Mouse (Mus musculus) frontal cortex, postnatal 14 days (tissue): Measurements from ENCODE around the gene Sdha.

Source experiments
- DNase-seq, 2 experiments: peaks; one replicate each; pipeline ENCODE4 v3.0.0; 2022; ENCODE audit warnings: low spot score in 2 of 2

Sdha gene

GRCm38 (mm10) chr13:74349566-74350434 is at the start of gene Sdha, which contains the start of gene Ccdc127:
TSS of gene Sdha (minus strand) at chr13:74350280.
TSS of gene Ccdc127 (plus strand) at chr13:74350309.
- peak; percentile 91 to 93 for DNase-seq

- DNase-seq, result no peak
Measured at GRCm38 (mm10) chr13:74399298-74399839, 49.3 kb upstream of the Sdha start, which contains the start of gene Ftl1-ps1. TSS of gene Ftl1-ps1 (plus strand) at chr13:74399694.

- DNase-seq, result no peak
Measured at GRCm38 (mm10) chr13:74391156-74391555, 41.1 kb upstream of the Sdha start.

- peak; percentile 60 to 71 for DNase-seq
Measured at GRCm38 (mm10) chr13:74390371-74390990, 40.4 kb upstream of the Sdha start, which contains the start of gene Zfp72. TSS of gene Zfp72 (minus strand) at chr13:74390836.

GRCm38 (mm10) chr13:74389730-74390129 is 39.6 kb upstream of the Sdha start:
- no peak for DNase-seq

GRCm38 (mm10) chr13:74382289-74382688 is 32.2 kb upstream of the Sdha start:
- no peak for DNase-seq

GRCm38 (mm10) chr13:74381533-74382276 is 31.6 kb upstream of the Sdha start:
- DNase-seq, result no peak

- DNase-seq, result no peak
Measured at GRCm38 (mm10) chr13:74363859-74364235, 13.8 kb upstream of the Sdha start, which contains the start of gene Lrrc14b. TSS of gene Lrrc14b (minus strand) at chr13:74364005.

GRCm38 (mm10) chr13:74363176-74363858 is 13.2 kb upstream of the Sdha start:
- DNase-seq, result no peak

GRCm38 (mm10) chr13:74362218-74362617 is 12.1 kb upstream of the Sdha start:
- DNase-seq, result no peak

- DNase-seq, result no peak
Measured at GRCm38 (mm10) chr13:74356491-74356890, 6.4 kb upstream of the Sdha start.

GRCm38 (mm10) chr13:74350435-74350906 is 391 bp upstream of the Sdha start:
- no peak for DNase-seq

- no peak for DNase-seq
Measured at GRCm38 (mm10) chr13:74341036-74341435, 9.0 kb downstream of the Sdha start.

- no peak for DNase-seq
Measured at GRCm38 (mm10) chr13:74329321-74329720, 20.8 kb downstream of the Sdha start.

- DNase-seq, result peak; percentile 78 to 79
Measured at GRCm38 (mm10) chr13:74317170-74317849, 32.8 kb downstream of the Sdha start, which contains the start of gene Pdcd6. TSS of gene Pdcd6 (minus strand) at chr13:74317580.

- no peak for DNase-seq
Measured at GRCm38 (mm10) chr13:74316789-74317169, 33.3 kb downstream of the Sdha start.

GRCm38 (mm10) chr13:74316386-74316785 is 33.7 kb downstream of the Sdha start:
- no peak for DNase-seq

- no peak for DNase-seq
Measured at GRCm38 (mm10) chr13:74314616-74315015, 35.5 kb downstream of the Sdha start.

GRCm38 (mm10) chr13:74305780-74306179 is 44.3 kb downstream of the Sdha start:
- no peak for DNase-seq

- no peak for DNase-seq
Measured at GRCm38 (mm10) chr13:74305380-74305779, 44.7 kb downstream of the Sdha start.
